Mouse (Mus musculus): ENCODE results near the gene Pccb. TPM values are rescaled to one million over a fixed set of nuclear protein-coding genes. Genes with fewer than 3 reads are reported as not detected.

Pccb gene
- polyA plus RNA-seq, 1 experiment = 20.9 TPM

GRCm38 (mm10) chr9:101035836-101036596 lies 1.3 kb upstream of the Pccb start:
- Histone ChIP-seq H3K36me3 (ENCODE audit: control insufficient read depth, insufficient read depth, low read length) (no peaks in the 10 kb centered on the region), H3K27me3 (ENCODE audit: control insufficient read depth, insufficient read depth, low read length) (no peaks in the 10 kb centered on the region), H3K4me1 (ENCODE audit: control insufficient read depth, insufficient read depth, insufficient read length) (no peaks in the 10 kb centered on the region; the same call in 1 of the 2 replicates), H3K27ac (ENCODE audit: insufficient read depth, low read length) (no peak overlapping the region), H3K4me3 (ENCODE audit: extremely low read depth, insufficient read depth, insufficient read length) (no peak overlapping the region)
- 97% methylated on average over 14 of the region's 15 CpGs for WGBS
- TF ChIP-seq POLR2A (IDR thresholded peaks at IDR 0.05; ENCODE audit: low read depth, low read length) (no peak), CTCF (IDR thresholded peaks at IDR 0.05; ENCODE audit: extremely low read depth, insufficient read depth, insufficient read length, insufficient replicate concordance) (no peak)
- no peak for DNase-seq (ENCODE audit: low read depth in 1 of 2, low spot score in 2 of 2)

DNA sequence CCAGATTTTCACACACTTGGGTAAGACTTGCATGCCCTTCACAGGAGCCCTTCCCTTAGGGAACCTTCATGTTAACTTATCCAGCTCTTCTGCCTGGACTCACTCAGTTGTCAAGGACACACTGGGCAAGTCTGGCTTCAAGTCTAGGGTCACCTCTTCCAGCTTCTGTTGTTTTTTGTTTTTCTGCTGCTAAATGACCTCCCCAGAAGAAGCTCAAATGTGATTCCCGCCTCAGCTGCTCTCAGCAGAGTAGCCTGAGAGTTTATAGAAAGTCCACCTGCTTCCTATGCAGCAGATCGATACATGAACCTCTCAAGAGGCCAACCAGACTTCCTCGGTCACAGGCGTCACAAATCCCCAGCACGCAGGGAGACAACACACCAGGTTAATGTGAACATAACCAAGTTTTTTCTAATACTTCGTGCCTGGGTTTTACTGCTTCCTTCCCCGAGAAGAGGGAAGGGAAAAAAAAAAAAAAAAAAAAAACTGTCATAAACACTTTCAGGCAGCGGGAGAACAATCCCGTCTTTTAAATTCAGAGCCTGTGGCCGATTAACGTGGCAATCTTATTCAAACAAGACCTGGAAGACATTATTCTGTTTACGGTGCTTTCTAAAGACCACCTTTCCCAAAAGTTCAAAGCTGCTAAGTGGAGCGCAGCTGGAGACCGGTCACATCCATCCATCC lies 794 bp downstream of the Pccb start:
- H3K4me1 ChIP-seq (ENCODE audit: control insufficient read depth, insufficient read depth, insufficient read length) = no peaks in the 10 kb centered on the region; the same call in 1 of the 2 replicates
- H3K27ac ChIP-seq (ENCODE audit: insufficient read depth, low read length) = peak overlapping the region; percentile 55
- H3K4me3 ChIP-seq (ENCODE audit: extremely low read depth, insufficient read depth, insufficient read length) = peak overlapping the region; percentile 78
- 0 out of 2 replicates have a peak, but pooled peaks cover under 1% of the 10 kb centered on the region for H3K36me3 ChIP-seq (ENCODE audit: control insufficient read depth, insufficient read depth, low read length)
- 4% methylated on average over 14 of the region's 14 CpGs for WGBS
- no peak for TF ChIP-seq CTCF (IDR thresholded peaks at IDR 0.05; ENCODE audit: extremely low read depth, insufficient read depth, insufficient read length, insufficient replicate concordance)
- TF ChIP-seq POLR2A (IDR thresholded peaks at IDR 0.05; ENCODE audit: low read depth, low read length) = no peak
- DNase-seq (ENCODE audit: low read depth in 1 of 2, low spot score in 2 of 2) = no peak
- H3K27me3 ChIP-seq (ENCODE audit: control insufficient read depth, insufficient read depth, low read length) = no peaks in the 10 kb centered on the region

GRCm38 (mm10) chr9:101018768-101019167 lies 15.9 kb downstream of the Pccb start:
- Histone ChIP-seq H3K27ac (ENCODE audit: insufficient read depth, low read length) (no peak overlapping the region), H3K36me3 (ENCODE audit: control insufficient read depth, insufficient read depth, low read length) (peaks cover 3% of the 10 kb centered on the region; the same call in 1 of the 2 replicates), H3K27me3 (ENCODE audit: control insufficient read depth, insufficient read depth, low read length) (no peaks in the 10 kb centered on the region), H3K4me1 (ENCODE audit: control insufficient read depth, insufficient read depth, insufficient read length) (no peaks in the 10 kb centered on the region), H3K4me3 (ENCODE audit: extremely low read depth, insufficient read depth, insufficient read length) (no peak overlapping the region)
- no peak for DNase-seq (ENCODE audit: low read depth in 1 of 2, low spot score in 2 of 2)
- 91% methylated on average over 10 of the region's 10 CpGs for WGBS
- TF ChIP-seq POLR2A (IDR thresholded peaks at IDR 0.05; ENCODE audit: low read depth, low read length) (no peak), CTCF (IDR thresholded peaks at IDR 0.05; ENCODE audit: extremely low read depth, insufficient read depth, insufficient read length, insufficient replicate concordance) (no peak)

- H3K27ac ChIP-seq (ENCODE audit: insufficient read depth, low read length) = no peak overlapping the region
- WGBS = 78% methylated on average over 15 of the region's 15 CpGs
- DNase-seq (ENCODE audit: low read depth in 1 of 2, low spot score in 2 of 2) = no peak
Measured at GRCm38 (mm10) chr9:101017734-101018516, 16.8 kb downstream of the Pccb start.

GRCm38 (mm10) chr9:101015324-101015723 lies 19.4 kb downstream of the Pccb start:
- no peaks in the 10 kb centered on the region for H3K4me1 ChIP-seq (ENCODE audit: control insufficient read depth, insufficient read depth, insufficient read length)
- H3K27ac ChIP-seq (ENCODE audit: insufficient read depth, low read length) = no peak overlapping the region
- TF ChIP-seq CTCF (IDR thresholded peaks at IDR 0.05; ENCODE audit: extremely low read depth, insufficient read depth, insufficient read length, insufficient replicate concordance) (no peak), POLR2A (IDR thresholded peaks at IDR 0.05; ENCODE audit: low read depth, low read length) (no peak)
- DNase-seq (ENCODE audit: low read depth in 1 of 2, low spot score in 2 of 2) = no peak
- H3K36me3 ChIP-seq (ENCODE audit: control insufficient read depth, insufficient read depth, low read length) = no peaks in the 10 kb centered on the region
- H3K4me3 ChIP-seq (ENCODE audit: extremely low read depth, insufficient read depth, insufficient read length) = no peak overlapping the region
- 90% methylated on average over 9 of the region's 9 CpGs for WGBS
- H3K27me3 ChIP-seq (ENCODE audit: control insufficient read depth, insufficient read depth, low read length) = no peaks in the 10 kb centered on the region

More at GRCm38 (mm10) chr9:101017734-101018516, 16.8 kb downstream of the Pccb start:
- Histone ChIP-seq H3K4me1 (ENCODE audit: control insufficient read depth, insufficient read depth, insufficient read length) (no peaks in the 10 kb centered on the region), H3K36me3 (ENCODE audit: control insufficient read depth, insufficient read depth, low read length) (peaks cover 3% of the 10 kb centered on the region; the same call in 1 of the 2 replicates), H3K27me3 (ENCODE audit: control insufficient read depth, insufficient read depth, low read length) (no peaks in the 10 kb centered on the region), H3K4me3 (ENCODE audit: extremely low read depth, insufficient read depth, insufficient read length) (no peak overlapping the region)
- TF ChIP-seq POLR2A (IDR thresholded peaks at IDR 0.05; ENCODE audit: low read depth, low read length) (no peak), CTCF (IDR thresholded peaks at IDR 0.05; ENCODE audit: extremely low read depth, insufficient read depth, insufficient read length, insufficient replicate concordance) (no peak)

GRCm38 (mm10) chr9:101012433-101012832 lies 22.3 kb downstream of the Pccb start:
- DNase-seq (ENCODE audit: low read depth in 1 of 2, low spot score in 2 of 2) = no peak
- 85% methylated on average over 10 of the region's 10 CpGs for WGBS
- TF ChIP-seq CTCF (IDR thresholded peaks at IDR 0.05; ENCODE audit: extremely low read depth, insufficient read depth, insufficient read length, insufficient replicate concordance) = no peak
- TF ChIP-seq POLR2A (IDR thresholded peaks at IDR 0.05; ENCODE audit: low read depth, low read length) = no peak
- no peaks in the 10 kb centered on the region for H3K27me3 ChIP-seq (ENCODE audit: control insufficient read depth, insufficient read depth, low read length)
- no peaks in the 10 kb centered on the region for H3K4me1 ChIP-seq (ENCODE audit: control insufficient read depth, insufficient read depth, insufficient read length)
- no peak overlapping the region for H3K4me3 ChIP-seq (ENCODE audit: extremely low read depth, insufficient read depth, insufficient read length)
- H3K27ac ChIP-seq (ENCODE audit: insufficient read depth, low read length) = no peak overlapping the region
- H3K36me3 ChIP-seq (ENCODE audit: control insufficient read depth, insufficient read depth, low read length) = no peaks in the 10 kb centered on the region
